Mouse (Mus musculus) retina, adult 2 months (tissue): ENCODE results near the gene Dcpp2.
"Not testable (repeated sequence)": the region's sequence is repeated elsewhere in the genome, so short reads cannot be mapped to it uniquely, and the experiment has no call there.

Experiments
- DNase-seq: peaks from one replicate; pipeline ENCODE4 v3.0.0-alpha.2; 2012; ENCODE audit warnings: low read depth, low spot score

The Dcpp2 gene

DNA sequence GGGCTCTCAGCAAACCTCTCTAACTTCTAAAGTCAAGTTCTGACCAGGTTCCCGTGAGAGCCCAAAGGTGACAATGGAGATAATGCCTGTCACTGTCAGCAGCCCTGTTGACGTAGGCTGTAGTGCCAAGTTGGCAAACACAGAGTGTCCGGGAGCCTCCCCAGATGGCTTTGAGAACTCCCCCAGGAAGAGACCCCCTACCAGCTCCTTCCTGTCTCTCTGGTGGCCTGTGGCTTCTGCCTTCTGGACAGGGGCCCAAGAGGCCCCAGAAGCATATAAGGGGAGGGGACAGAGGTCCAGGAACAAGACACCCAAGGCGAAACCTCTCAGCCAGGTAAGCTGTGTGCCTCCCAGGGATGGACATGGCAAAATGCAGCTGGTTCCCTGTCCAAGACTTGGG lies at the start of gene Dcpp2, which contains the start of gene Dcpp1:
Gene Dcpp2 (plus strand): TSS at position 305 of the 400 bp plus-strand sequence.
Gene Dcpp1 (plus strand): TSS at position 301 of the 400 bp plus-strand sequence.
- DNase-seq = not testable (repeated sequence)

DNA sequence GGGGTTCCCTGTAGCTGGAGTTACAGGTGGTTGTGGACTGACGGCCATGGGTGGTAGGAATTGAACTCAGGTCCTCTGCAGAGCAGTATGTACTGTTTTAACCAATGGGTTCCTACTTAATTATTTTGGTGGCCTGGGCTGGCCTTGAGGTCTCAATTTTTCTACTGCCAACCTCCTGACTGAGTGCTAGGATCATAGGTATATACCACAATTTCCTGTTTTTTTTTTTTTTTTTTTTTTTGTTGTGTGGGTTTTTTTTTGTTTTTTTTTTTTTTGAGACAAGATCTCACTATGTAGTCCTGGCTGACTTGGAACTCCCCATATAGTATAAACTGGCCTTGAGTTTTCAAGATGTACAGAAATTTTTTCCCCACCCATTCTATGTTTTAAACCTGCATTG lies 49.5 kb upstream of the Dcpp2 start:
- DNase-seq = no peak

GRCm38 (mm10) chr17:23836006-23836575 lies 44.6 kb upstream of the Dcpp2 start, which contains the start of gene Prss33:
Gene Prss33, minus strand, starts transcription at chr17:23836056.
- no peak for DNase-seq

DNA sequence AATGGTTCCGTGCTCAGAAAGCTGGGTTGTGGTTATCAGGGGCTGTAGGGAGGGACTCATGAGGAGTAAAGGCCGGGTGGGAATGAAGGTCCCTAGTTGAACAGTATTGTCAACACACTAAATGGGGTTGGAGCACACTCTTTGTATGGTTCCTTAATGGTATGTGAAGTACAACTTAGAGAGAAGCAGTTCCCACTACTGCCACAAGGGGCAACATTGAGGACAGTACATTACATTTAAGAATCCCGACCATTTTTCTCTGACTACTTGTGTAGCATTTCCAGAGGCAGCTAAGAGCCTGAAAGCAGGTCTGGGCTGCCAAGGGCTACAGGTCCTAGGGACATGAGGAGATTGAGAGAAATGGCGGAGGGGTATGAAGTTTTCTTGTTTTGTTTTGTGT lies 39.5 kb upstream of the Dcpp2 start:
- DNase-seq = no peak

- no peak for DNase-seq
These were observed 37.4 kb upstream of the Dcpp2 start for GRCm38 (mm10) chr17:23843141-23843811.

DNA sequence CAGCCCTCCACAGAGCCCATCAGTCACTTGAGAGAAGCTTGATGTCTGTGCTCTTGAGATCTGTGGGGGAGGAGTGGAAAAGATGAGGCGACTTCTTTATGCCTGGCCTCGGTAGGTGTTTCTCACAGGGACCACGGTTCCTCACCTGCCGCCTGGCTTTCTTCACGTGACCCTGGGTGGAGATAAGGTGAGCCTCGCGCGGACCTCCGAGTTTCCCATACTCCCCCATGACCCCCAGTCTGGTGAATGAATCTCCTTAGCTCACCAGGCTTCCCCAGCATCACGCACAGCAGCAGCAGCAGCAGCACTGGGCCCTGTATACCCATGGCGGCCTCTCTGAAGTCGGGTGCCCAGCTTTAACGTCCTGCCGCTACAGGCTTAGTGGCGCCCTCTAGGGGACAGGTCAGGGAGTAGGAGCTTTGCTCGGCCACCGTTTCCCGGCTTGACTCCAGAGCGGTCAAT lies 36.8 kb upstream of the Dcpp2 start, which contains the start of the genes Prss32 and Prss41:
Gene Prss32 (plus strand): TSS at position 44 of the 462 bp plus-strand sequence.
Gene Prss41 (minus strand): TSS at position 361 of the 462 bp plus-strand sequence.
- no peak for DNase-seq

GRCm38 (mm10) chr17:23850028-23850427 lies 30.7 kb upstream of the Dcpp2 start:
- no peak for DNase-seq

GRCm38 (mm10) chr17:23850853-23851749 lies 29.6 kb upstream of the Dcpp2 start:
- DNase-seq = peak; percentile 44

DNA sequence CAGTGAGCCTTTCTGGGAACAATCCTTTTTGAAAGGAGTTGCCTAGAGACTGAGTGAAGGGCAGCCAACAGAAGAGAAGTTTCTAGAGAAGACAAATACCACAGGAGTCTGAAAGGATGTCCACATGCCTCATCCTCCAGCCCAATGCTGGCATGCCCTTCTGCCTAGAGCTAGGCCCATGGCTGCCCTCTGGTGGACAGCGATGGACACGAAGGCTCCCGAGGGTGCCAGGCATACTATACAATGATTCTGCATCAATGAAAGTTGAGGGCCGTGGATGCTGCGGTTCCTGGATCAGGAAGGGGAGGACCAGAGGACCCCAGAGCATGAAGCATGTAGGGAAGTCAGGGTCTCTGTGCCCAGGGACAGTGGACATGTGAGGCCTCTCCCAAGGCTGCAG lies 27.4 kb upstream of the Dcpp2 start:
- DNase-seq = no peak

GRCm38 (mm10) chr17:23854229-23854765 lies 26.4 kb upstream of the Dcpp2 start:
- DNase-seq = no peak

GRCm38 (mm10) chr17:23857193-23857592 lies 23.5 kb upstream of the Dcpp2 start:
- no peak for DNase-seq

DNA sequence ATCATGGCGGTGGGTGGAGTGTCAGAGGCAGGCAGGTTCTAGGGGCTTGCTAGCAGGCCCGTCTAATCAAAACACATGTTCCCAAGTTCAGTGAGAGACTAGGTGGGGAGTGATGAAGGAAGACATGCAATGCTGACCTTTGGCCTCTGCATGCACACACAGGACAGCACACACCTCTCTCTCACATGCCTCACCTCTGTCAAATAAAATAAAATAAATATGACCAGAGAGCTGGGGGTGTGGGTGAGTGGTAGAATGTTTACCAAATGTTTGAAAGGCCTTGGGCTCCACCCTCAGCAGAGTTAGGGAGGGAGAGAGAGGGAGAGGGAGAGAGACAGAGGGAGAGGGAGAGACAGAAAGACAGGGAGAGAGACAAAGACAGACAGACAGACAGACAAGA lies 22.8 kb upstream of the Dcpp2 start:
- DNase-seq = no peak

DNA sequence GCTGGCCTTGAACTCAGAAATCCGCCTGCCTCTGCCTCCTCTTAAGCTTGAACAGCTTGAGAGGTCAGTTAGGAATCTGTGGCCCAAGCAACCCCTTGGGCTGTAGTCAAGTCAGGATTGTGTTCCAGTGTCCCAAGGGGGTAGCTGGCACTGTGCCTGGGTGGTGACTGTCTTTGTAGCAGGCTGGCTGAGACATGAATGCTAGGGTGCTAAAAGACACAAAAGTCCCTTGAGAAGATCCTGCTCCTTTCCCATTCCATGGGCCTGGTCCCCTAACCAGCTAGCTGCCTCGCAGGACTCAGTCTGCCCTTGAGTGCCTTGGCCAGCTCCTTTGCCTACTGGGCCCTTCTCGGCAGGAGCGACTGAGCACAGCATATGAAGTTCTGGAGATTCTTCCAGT lies 17.8 kb upstream of the Dcpp2 start:
- DNase-seq = no peak

GRCm38 (mm10) chr17:23867756-23868155 lies 12.9 kb upstream of the Dcpp2 start, which contains the start of gene Prss21:
Gene Prss21, plus strand, starts transcription at chr17:23868056.
- no peak for DNase-seq

DNA sequence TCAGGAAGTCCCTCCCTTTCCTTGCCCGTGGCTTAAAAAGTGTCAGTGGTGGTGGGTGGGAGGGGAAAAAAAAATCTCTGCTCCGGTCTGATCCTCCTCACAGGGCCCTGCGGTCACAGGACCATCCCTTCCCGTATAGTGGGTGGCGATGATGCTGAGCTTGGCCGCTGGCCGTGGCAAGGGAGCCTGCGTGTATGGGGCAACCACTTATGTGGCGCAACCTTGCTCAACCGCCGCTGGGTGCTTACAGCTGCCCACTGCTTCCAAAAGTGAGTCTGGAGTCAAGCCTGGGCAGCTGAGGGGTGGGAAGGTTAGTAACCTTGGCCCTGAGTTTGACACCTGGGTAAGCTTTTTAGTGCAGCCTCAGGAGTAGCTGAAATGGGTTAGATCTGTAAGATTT lies 12.2 kb upstream of the Dcpp2 start:
- no peak for DNase-seq

- DNase-seq = peak; percentile 25
These were observed 6.5 kb upstream of the Dcpp2 start for GRCm38 (mm10) chr17:23873884-23874856.

DNA sequence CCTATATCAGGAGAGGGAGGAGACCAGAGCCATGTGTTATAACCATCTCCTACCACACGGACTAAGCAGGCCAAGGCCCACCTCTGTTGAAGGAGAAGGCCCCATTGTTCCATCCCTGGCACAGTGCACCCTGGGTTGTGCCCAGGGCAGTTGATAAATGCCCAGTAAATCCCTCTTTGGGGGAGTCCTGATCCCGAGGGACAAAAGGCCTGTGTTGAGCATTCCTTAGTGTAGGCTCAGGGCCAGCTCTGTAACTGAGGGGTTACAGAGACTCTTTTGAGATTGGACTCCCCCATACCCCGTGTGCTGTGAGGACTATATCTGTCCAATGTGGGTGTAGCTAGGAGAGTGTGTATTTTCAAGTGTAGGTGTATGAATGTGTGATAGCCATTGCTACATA lies 3.9 kb upstream of the Dcpp2 start:
- no peak for DNase-seq

GRCm38 (mm10) chr17:23877166-23877565 lies 3.5 kb upstream of the Dcpp2 start:
- DNase-seq = no peak

GRCm38 (mm10) chr17:23917158-23917557 lies 36.5 kb downstream of the Dcpp2 start, which contains the start of gene Dcpp3:
Gene Dcpp3, plus strand, starts transcription at chr17:23917458.
- DNase-seq = not testable (repeated sequence)

- peak; percentile 59 for DNase-seq
These were observed 43.9 kb downstream of the Dcpp2 start for GRCm38 (mm10) chr17:23924531-23925007.
